Mouse (Mus musculus) naive thymus-derived CD4-positive, alpha-beta T cell, adult 2 months (primary cell): Measurements from ENCODE around the gene Prss21.

Source experiments
- DNase-seq: peaks from one replicate; pipeline ENCODE4 v3.0.0-alpha.2; 2011; ENCODE audit warnings: low read depth

The Prss21 gene

DNA sequence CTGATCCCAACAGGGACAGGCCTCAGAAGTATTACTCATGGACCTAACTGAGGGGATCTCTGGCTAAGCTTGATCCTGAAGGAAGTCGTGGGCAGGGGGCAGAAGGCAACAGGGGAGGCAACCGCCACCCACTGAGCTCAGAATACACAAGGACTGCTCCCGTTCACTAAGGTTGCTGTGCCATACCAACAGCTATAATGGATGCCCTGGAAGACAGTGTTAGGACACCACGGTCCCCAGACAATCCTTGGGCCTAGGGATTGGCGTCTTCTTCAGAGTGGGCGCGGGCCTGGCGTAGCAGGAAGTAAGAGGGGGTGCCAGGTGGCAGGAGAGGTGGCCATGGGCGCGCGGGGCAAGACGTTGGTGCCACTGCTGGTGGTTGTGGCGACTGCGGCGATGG is at the start of gene Prss21:
TSS of gene Prss21 (plus strand) at position 301 of the 400 bp plus-strand sequence.
- DNase-seq, result no peak

DNA sequence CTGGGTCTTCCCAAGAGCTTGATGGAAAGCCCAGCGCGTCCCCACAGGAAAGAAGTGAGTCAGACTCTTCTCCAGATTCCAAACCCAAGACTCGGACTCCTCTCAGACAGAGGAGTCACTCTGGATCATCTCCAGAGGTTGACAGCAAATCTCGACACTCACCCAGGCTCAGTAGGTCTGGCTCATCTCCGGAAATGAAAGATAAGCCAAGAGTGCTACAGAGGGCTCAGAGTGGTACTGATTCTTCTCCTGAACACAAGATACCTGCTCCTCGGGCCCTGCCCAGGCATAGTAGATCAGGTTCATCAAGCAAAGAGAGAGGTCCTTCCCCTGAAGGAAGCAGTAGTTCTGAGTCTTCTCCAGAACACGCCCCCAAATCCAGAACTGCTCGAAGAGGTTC is 49.3 kb upstream of the Prss21 start:
- DNase-seq, result no peak

DNA sequence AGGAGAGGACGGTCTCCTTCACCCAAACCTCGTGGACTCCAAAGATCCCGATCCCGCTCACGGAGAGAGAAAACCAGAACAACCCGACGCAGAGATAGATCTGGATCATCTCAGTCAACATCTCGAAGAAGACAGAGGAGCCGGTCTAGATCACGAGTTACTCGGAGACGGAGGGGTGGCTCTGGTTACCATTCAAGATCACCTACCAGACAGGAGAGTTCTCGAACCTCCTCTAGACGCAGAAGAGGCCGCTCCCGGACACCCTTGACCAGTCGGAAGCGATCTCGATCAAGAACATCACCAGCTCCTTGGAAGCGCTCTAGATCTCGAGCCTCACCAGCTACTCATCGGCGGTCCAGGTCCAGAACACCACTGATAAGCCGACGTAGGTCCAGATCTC is 48.6 kb upstream of the Prss21 start:
- no peak for DNase-seq

DNA sequence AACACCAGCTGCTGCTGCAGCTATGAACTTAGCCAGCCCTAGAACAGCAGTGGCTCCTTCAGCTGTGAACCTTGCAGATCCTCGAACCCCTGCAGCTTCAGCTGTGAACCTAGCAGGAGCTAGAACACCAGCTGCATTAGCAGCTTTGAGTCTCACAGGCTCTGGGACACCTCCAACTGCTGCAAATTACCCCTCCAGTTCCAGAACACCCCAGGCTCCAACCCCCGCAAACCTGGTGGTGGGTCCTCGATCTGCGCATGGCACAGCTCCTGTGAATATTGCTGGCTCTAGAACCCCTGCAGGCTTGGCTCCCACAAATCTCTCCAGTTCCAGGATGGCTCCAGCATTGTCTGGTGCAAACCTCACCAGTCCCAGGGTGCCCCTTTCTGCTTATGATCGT is 47.1 kb upstream of the Prss21 start:
- DNase-seq, result no peak

DNA sequence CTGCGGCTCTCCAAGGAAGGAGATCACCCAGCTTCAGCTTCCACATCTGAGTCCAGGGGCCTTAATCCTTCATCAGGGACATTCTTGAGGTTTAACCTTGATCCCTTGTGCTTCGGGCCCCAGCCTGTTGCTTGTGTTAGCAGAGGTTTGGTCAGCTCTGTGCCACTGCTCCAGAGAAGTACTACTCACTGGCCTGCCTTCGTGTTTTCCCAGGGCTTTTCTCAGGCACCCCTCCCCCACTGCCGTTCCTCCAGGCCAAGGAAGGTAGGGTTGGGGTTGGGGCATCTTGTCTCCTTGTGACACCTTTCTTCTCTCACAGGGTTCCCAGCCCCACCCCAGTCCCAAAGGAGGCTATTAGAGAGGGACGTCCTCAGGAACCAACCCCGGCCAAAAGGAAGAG is 45.8 kb upstream of the Prss21 start:
- DNase-seq, result no peak

DNA sequence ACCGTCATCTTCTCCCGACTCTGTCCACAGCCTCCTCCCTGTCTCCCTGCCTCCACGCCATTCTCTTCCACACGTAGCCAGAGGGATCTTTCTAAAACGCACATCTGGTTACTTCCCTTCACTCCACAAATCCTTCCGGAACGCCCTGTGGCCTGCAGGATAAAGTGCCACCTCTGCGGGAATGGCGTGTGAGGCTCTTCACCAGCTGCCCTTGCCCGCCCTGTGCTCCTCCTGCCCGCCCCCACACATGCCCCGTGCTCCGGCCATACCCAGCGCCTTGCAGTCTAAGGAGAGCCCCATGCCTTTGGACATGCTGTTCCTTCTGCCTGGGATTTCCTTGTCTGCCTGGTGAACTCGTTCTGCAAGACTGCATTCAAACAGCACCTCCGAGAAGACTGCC is 44.8 kb upstream of the Prss21 start:
- DNase-seq, result no peak

DNA sequence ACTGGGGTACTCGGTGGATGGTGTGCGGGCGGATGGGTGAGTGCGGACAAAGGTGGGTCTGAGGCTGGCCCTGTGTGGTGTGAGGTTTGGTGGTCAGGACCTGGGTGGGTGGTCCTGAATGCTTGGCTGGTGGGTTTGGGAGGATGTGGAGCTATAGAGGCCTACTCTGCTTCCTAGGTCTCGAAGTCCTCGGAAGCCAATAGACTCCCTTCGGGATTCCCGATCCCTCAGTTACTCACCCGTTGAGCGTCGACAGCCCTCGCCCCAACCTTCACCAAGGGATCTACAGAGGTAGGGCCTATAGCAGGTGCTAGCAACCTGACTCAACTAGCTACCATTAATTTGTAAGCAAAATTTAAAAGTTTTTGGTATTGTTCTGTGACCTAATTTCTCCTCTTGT is 44.2 kb upstream of the Prss21 start:
- DNase-seq, result no peak

DNA sequence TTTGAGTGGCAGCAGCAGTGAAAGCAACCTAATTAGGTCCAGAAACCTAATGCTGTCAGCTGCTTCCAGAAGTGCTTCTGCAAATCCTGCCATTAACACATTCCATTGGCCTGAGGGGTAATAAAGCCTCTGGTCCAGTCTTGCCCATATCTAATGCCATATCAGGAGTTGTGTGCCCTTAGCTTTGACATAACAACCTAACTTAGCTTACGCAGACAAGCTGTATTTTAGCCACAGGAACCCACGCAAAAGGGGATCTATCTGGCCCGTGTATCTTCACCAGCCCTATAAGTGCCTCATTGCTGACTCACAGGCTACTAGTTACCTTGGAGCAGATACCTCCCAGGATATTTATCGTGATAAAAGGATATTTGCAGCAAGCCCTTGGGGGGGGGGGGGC is 42.3 kb upstream of the Prss21 start:
- DNase-seq, result no peak

DNA sequence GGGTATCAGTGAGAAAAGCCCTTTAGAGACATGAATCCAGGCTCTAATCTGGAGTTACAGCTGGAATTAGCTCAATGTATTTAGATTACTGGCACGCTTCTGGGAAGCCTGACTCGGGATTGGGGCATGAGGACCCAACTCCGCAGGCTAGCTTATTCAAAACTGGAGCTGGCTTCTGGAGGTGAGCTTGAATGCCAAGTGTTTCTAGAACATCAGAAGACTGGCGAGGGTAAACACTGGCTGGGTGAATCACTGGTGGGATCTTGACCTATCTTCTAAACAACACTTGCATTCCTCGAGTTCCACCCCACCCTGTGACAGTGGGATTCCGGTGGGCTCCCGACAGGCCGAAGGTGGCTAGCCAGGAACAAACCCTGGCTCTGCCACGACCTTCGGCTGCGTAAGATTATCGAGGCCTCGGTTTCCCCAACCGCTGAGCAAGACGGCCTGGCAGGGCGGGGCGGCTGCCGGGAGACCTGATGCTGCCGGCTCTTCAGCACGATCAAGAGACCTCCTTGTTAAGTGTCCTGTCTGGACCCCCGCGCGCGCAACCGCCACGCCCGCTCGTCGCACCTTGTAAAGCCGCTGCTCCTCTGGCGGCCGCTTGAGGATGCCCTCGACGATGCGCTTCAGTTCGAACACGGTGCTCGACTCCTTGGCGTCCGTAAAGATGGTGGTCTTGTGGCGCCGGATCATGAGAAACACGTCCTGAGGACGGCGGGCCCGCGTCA is 39.4 kb upstream of the Prss21 start:
- DNase-seq, result peak; percentile 72

DNA sequence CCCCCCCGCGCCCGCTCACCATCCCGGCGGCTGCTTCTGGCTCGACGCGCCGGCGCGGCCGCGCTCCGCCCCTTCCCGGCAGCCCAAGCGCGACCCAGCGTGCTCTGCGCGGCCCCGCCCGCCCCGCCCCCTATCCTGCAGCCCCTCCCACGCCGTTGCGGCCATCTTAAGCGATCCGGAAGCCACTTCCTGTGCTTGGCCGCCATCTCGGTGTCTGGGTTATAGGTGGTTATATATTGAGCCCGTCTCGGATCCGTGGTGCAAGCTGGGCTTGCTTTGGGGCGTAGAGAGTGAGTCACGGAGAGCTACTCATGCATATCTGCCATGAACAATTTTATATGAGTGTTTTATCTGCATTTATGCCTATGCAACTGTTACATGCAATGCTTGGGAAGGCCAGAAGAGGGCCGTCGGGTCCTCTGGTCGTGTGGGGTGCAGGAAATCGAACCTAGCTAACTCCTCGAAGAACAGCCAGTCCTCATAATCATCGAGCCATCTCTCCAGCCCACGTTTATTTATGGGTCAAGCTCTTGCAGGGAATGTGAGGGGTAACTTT is 38.7 kb upstream of the Prss21 start, which contains the start of gene Elob:
TSS of gene Elob (minus strand) at position 73 of the 556 bp plus-strand sequence.
- DNase-seq, result peak; percentile 92

DNA sequence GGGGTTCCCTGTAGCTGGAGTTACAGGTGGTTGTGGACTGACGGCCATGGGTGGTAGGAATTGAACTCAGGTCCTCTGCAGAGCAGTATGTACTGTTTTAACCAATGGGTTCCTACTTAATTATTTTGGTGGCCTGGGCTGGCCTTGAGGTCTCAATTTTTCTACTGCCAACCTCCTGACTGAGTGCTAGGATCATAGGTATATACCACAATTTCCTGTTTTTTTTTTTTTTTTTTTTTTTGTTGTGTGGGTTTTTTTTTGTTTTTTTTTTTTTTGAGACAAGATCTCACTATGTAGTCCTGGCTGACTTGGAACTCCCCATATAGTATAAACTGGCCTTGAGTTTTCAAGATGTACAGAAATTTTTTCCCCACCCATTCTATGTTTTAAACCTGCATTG is 36.7 kb upstream of the Prss21 start:
- no peak for DNase-seq

DNA sequence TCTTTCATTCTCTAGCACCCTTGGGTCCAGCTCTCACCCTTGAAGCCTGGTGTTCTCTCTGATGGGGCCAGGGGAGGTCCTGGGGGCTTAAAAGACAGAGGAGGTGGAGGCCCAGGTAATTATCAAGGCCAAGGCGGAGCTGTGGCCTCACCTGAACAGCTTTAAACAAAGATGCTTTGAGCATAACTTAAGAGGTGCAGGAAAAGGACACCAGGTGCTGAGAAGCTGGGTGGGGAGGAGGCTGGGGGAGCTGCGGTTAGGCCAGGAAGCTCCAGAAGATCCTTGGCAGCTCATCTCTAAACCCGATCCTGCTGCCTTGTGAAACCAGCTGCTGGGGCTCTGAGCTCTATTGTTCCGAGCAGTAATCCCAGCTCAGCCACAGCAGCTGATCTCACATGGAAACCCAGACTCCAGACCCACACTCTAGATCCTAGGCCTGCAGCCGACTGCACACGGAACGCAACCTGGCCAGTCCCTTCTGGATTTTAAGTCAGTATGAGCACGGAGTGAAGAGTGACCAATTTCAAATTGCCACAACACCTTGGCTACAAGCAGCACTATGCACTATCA is 31.8 kb upstream of the Prss21 start, which contains the start of gene Prss33:
TSS of gene Prss33 (minus strand) at position 51 of the 570 bp plus-strand sequence.
- no peak for DNase-seq

DNA sequence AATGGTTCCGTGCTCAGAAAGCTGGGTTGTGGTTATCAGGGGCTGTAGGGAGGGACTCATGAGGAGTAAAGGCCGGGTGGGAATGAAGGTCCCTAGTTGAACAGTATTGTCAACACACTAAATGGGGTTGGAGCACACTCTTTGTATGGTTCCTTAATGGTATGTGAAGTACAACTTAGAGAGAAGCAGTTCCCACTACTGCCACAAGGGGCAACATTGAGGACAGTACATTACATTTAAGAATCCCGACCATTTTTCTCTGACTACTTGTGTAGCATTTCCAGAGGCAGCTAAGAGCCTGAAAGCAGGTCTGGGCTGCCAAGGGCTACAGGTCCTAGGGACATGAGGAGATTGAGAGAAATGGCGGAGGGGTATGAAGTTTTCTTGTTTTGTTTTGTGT is 26.7 kb upstream of the Prss21 start:
- DNase-seq, result peak; percentile 88

DNA sequence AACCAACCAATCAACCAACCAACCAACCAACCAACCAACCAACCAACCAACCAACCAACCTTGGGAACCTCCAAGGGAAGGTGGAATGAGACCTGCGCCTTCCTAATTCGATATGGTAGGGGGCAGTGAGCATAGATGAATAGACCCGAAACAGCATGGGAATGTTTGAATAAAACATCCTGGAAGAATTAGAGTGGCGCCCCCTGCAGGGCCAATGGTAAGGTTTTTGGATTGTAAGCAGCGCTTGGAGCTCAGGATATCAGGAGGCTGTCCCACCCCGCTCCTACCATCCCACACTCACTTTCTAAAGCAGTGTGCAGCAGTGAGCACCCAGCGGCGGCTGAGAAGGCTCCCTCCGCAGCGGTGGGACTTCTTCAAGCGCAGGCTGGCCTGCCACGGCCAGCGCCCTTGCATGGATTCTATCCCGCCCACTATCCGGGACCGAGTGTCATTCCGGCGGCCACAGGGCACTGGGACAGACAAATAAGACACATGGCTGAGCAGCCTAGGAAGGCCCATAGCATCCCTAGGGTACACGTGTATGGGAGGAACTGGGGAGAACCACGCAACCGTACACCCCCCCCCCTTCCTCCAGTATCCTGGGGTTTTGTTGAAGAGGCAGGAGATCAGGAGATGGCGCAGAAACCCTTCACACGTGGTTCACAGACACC is 24.6 kb upstream of the Prss21 start:
- peak; percentile 57 for DNase-seq

DNA sequence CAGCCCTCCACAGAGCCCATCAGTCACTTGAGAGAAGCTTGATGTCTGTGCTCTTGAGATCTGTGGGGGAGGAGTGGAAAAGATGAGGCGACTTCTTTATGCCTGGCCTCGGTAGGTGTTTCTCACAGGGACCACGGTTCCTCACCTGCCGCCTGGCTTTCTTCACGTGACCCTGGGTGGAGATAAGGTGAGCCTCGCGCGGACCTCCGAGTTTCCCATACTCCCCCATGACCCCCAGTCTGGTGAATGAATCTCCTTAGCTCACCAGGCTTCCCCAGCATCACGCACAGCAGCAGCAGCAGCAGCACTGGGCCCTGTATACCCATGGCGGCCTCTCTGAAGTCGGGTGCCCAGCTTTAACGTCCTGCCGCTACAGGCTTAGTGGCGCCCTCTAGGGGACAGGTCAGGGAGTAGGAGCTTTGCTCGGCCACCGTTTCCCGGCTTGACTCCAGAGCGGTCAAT is 24.0 kb upstream of the Prss21 start, which contains the start of the genes Prss32 and Prss41:
TSS of gene Prss32 (plus strand) at position 44 of the 462 bp plus-strand sequence.
TSS of gene Prss41 (minus strand) at position 361 of the 462 bp plus-strand sequence.
- peak; percentile 83 for DNase-seq

DNA sequence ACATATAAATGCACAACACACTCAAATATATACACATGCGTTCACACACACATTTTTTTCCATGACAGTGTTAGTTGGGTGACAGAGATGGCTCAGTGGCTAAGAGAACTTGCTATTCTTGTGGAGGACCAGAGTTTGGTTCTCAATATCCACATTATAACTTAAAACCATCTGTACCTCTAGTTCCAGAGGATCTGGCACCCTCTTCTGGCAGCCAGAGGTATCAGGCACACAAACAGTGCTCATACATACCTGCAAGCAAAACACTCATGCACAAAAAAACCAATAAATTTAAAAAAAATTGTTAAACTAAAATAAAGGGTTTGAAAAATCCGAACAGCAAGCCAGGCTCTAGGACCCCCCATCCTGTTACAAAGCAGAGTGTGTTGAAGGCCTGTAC is 17.8 kb upstream of the Prss21 start:
- no peak for DNase-seq

DNA sequence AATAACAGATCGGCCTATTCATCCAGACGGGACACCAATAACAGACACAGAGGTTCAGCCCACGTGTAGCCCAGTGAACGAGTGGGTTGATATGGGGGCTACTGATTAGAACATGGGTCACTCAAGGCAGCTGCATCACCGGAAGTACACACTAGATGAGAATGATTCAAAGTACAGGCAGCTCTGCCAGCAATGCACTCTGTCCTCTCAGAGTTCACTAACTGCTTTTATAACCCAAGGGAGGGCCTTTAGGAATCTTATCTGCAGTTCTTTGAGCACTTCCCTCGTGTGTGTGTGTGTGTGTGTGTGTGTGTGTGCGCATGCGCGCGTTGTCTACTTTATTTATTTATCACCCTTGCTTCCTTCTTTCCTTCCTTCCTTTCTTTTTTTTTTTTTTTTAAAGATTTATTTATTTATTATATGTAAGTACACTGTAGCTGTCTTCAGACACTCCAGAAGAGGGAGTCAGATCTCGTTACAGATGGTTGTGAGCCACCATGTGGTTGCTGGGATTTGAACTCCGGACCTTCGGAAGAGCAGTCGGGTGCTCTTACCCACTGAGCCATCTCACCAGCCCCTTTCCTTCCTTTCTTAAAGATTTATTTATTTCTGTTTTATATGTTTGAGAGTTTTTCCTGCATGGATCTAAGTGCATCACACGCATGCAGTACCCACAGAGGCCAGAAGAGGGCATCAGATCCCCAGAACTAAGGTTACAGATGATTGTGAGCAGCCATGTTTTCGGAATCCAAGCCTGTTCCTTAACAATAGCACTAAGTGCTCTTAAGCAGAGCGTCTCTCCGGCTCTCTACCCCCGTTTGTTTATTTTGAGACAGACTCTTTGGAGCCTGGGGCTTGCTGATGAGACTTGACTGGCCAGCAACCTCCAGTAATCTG is 16.8 kb upstream of the Prss21 start:
- DNase-seq, result peak; percentile 79

DNA sequence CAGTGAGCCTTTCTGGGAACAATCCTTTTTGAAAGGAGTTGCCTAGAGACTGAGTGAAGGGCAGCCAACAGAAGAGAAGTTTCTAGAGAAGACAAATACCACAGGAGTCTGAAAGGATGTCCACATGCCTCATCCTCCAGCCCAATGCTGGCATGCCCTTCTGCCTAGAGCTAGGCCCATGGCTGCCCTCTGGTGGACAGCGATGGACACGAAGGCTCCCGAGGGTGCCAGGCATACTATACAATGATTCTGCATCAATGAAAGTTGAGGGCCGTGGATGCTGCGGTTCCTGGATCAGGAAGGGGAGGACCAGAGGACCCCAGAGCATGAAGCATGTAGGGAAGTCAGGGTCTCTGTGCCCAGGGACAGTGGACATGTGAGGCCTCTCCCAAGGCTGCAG is 14.6 kb upstream of the Prss21 start:
- peak; percentile 59 for DNase-seq

DNA sequence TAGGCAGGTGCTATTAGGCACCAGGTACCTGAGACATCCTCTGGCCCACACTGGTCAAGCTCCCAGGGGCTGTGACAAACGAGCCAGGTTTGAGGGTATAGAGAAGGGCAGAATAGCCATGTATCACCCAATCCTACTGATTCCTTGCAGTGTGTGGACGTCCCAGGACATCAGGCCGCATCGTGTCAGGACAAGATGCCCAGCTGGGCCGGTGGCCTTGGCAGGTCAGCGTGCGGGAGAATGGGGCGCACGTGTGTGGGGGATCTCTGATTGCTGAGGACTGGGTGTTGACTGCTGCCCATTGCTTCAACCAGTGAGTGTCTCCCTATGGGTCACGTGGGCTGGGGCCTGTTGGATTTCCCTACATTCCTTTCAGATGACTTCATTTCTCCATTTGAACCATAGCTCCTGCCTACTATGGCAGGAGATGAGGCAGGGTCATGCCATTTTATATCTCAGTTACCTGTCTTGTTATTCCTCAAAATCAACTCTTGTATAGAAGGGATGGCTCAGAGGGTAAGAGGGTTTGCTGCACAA is 13.6 kb upstream of the Prss21 start:
- DNase-seq, result no peak

DNA sequence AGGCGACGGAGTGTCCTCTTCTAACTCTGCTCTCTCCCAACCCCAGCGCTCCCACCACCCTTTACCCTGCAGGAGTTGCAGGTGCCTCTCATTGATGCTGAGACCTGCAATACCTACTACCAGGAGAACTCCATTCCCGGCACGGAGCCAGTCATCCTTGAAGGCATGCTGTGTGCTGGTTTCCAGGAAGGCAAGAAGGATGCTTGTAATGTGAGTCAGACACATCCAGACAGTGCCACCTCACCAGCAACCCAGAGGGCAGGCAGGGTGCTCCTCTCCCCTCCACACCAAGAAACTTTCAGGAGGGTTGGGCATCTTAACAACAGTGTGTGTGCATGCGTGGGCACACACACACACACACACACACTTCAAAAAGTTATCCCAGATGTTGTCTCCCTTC is 10.7 kb upstream of the Prss21 start:
- no peak for DNase-seq

DNA sequence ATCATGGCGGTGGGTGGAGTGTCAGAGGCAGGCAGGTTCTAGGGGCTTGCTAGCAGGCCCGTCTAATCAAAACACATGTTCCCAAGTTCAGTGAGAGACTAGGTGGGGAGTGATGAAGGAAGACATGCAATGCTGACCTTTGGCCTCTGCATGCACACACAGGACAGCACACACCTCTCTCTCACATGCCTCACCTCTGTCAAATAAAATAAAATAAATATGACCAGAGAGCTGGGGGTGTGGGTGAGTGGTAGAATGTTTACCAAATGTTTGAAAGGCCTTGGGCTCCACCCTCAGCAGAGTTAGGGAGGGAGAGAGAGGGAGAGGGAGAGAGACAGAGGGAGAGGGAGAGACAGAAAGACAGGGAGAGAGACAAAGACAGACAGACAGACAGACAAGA is 9.9 kb upstream of the Prss21 start:
- no peak for DNase-seq
